In genomic region chr10:80390697-80391096, GRCm38 (mm10) we compare ENCODE assay signal across 20 mouse cellular contexts. TPM values are rescaled to one million over a fixed set of nuclear protein-coding genes. Genes with fewer than 3 reads are reported as not detected.
A peak's percentile ranks its signal among the peaks of the same experiment; 100 is the strongest.
DNase-seq lines count a peak whose midpoint lies in the region; ATAC-seq and TF ChIP-seq lines count a peak whose summit lies in the region.
"Had no signal": no experiment of that assay in that cellular context is flagged by ENCODE, and none has a peak within 500 bp of the region (broad histone marks: within the 10 kb centered on the region; RNA-seq: fewer than 3 reads in every experiment).

No protein-coding gene starts in this region.

- no peaks in the 10 kb centered on the region for H3K9me3 ChIP-seq in forebrain, embryonic 12.5 days
- no peaks in the 10 kb centered on the region for H3K9me3 ChIP-seq in forebrain, embryonic 15.5 days
- H3K9me3 ChIP-seq in MEL (replicated peaks; ENCODE audit: insufficient read depth, low read length) = no peaks in the 10 kb centered on the region
- H3K9me3 ChIP-seq: embryonic facial prominence, embryonic 10.5 days; heart, embryonic 13.5 days had no signal

- ATAC-seq in forebrain, embryonic 12.5 days (ENCODE audit: low FRiP score) = no peak
- no peak for ATAC-seq in forebrain, embryonic 15.5 days (replicated peaks)
- ATAC-seq: forebrain, embryonic 14.5 days had no signal

- H3K79me2 ChIP-seq in MEL (ENCODE audit: control insufficient read depth, insufficient read depth, low read length, poor library complexity) = peaks cover 15% of the 10 kb centered on the region

- DNase-seq in kidney, adult 18-20 months = peak; percentile 51
- DNase-seq in kidney, postnatal 4 days = no peak
- peak; percentile 59 to 71 for DNase-seq in kidney, postnatal 36 days
- no peak for DNase-seq in kidney, postnatal 14 days
- DNase-seq in MEL (ENCODE audit: low read depth, low spot score) = no peak
- no peak for DNase-seq in right cerebral cortex, postnatal 14 days
- DNase-seq: adrenal gland, adult 2 months; adrenal gland, postnatal 25 days; cerebellum, adult 18-20 months; cerebellum, adult 9-11 months; cerebellum, postnatal 36 days; gastrocnemius, postnatal 36 days; heart, adult 11 months; heart, postnatal 36 days had no signal

- TF ChIP-seq EP300 in MEL (IDR thresholded peaks at IDR 0.05; ENCODE audit: low read depth in 1 of 2, low read length in 2 of 2) = no peak

- no peak overlapping the region for H3K4me2 ChIP-seq in forebrain, embryonic 12.5 days
- H3K4me2 ChIP-seq in forebrain, embryonic 15.5 days (replicated peaks) = no peak overlapping the region
- H3K4me2 ChIP-seq: heart, embryonic 13.5 days had no signal

- no peak overlapping the region for H3K9ac ChIP-seq in forebrain, embryonic 12.5 days
- H3K9ac ChIP-seq in forebrain, embryonic 15.5 days (replicated peaks) = no peak overlapping the region
- H3K9ac ChIP-seq in MEL (ENCODE audit: control insufficient read depth, low read depth, low read length, poor library complexity, severe bottlenecking) = no peak overlapping the region
- H3K9ac ChIP-seq: heart, embryonic 13.5 days had no signal

- TF ChIP-seq POLR2A in MEL (IDR thresholded peaks at IDR 0.05; ENCODE audit: control insufficient read depth in 1 of 2, insufficient read depth in 1 of 2, low read depth in 1 of 2, low read length in 2 of 2, poor library complexity in 1 of 2) = no peak

- H3K4me1 ChIP-seq in forebrain, embryonic 12.5 days = peaks cover 10% of the 10 kb centered on the region
- peaks cover 11% of the 10 kb centered on the region for H3K4me1 ChIP-seq in forebrain, embryonic 15.5 days
- H3K4me1 ChIP-seq in MEL (ENCODE audit: control insufficient read depth in 1 of 2, insufficient read depth in 2 of 2, low read length in 2 of 2) = peaks cover 9 to 24% of the 10 kb centered on the region in 2 experiments

- 0 out of 2 replicates have a peak overlapping the region, but pooled peaks have one; percentile 25 for H3K27ac ChIP-seq in forebrain, embryonic 12.5 days
- H3K27ac ChIP-seq in forebrain, embryonic 15.5 days (replicated peaks) = no peak overlapping the region
- no peak overlapping the region for H3K27ac ChIP-seq in MEL (ENCODE audit: control insufficient read depth, low read depth, low read length)
- H3K27ac ChIP-seq: embryonic facial prominence, embryonic 10.5 days; heart, embryonic 13.5 days had no signal

- TF ChIP-seq CTCF in MEL (IDR thresholded peaks at IDR 0.05 in 2 of 3, conservative IDR thresholded peaks at IDR 0.05 in 1 of 3; ENCODE audit: control insufficient read depth in 1 of 3, insufficient read depth in 1 of 3, low read depth in 2 of 3, low read length in 3 of 3, poor library complexity in 1 of 3, severe bottlenecking in 1 of 3) = no peak

- TF ChIP-seq RAD21 in MEL (IDR thresholded peaks at IDR 0.05; ENCODE audit: low read depth, low read length) = no peak

- WGBS in forebrain, embryonic 12.5 days = 88% methylated on average over 9 of the region's 9 CpGs
- WGBS in forebrain, embryonic 15.5 days = 88% methylated on average over 9 of the region's 9 CpGs

- H3K36me3 ChIP-seq in forebrain, embryonic 12.5 days (replicated peaks) = peaks cover 56% of the 10 kb centered on the region
- H3K36me3 ChIP-seq in forebrain, embryonic 15.5 days = peaks cover 55% of the 10 kb centered on the region
- H3K36me3 ChIP-seq in MEL (ENCODE audit: control insufficient read depth in 1 of 2, insufficient read depth in 2 of 2, low read length in 2 of 2) = peaks cover 3 to 10% of the 10 kb centered on the region in 2 experiments

- H3K4me3 ChIP-seq in forebrain, embryonic 12.5 days (replicated peaks) = no peak overlapping the region
- no peak overlapping the region for H3K4me3 ChIP-seq in forebrain, embryonic 15.5 days
- H3K4me3 ChIP-seq in MEL (ENCODE audit: control insufficient read depth in 1 of 2, insufficient read depth in 1 of 2, low read depth in 2 of 2, low read length in 2 of 2) = no peak overlapping the region
- H3K4me3 ChIP-seq: heart, embryonic 13.5 days had no signal

- no peaks in the 10 kb centered on the region for H3K27me3 ChIP-seq in forebrain, embryonic 12.5 days
- no peaks in the 10 kb centered on the region for H3K27me3 ChIP-seq in forebrain, embryonic 15.5 days
- no peaks in the 10 kb centered on the region for H3K27me3 ChIP-seq in MEL (ENCODE audit: control insufficient read depth in 1 of 2, insufficient read depth in 2 of 2, low read length in 2 of 2)
- H3K27me3 ChIP-seq: heart, embryonic 13.5 days had no signal

TF ChIP-seq in MEL, 35 proteins besides CTCF, POLR2A, EP300 and RAD21:
- TF ChIP-seq KAT2A (conservative IDR thresholded peaks at IDR 0.05; ENCODE audit: low read depth, low read length) = no peak
- TF ChIP-seq NELFE (IDR thresholded peaks at IDR 0.05; ENCODE audit: low read depth, low read length) = no peak
- peak; percentile 67 for TF ChIP-seq POLR2AphosphoS2 (IDR thresholded peaks at IDR 0.05; ENCODE audit: low read length)
- no peak for TF ChIP-seq ZMIZ1 (IDR thresholded peaks at IDR 0.05; ENCODE audit: low read depth, low read length)
- TF ChIP-seq MAFK (IDR thresholded peaks at IDR 0.05; ENCODE audit: borderline replicate concordance, low read depth, low read length) = no peak

RNA-seq across cellular contexts. Expression of gene Mex3d, which starts 3.2 kb away (rescaled TPM):
- 17.3 and 21.3 TPM in 2 replicates for polyA plus RNA-seq in forebrain, embryonic 12.5 days (2016; fragmentation: Nextera tagmentation; extraction: Ambion mirVana)
- 22.0 and 22.7 TPM in 2 replicates for polyA plus RNA-seq in forebrain, embryonic 15.5 days (2015; fragmentation: Nextera tagmentation; extraction: Ambion mirVana)
- 14.1 and 15.6 TPM in 2 replicates for total RNA-seq in MEL (2012; rRNA removed)
- 10 to 100 TPM in 1 of 2 experiments, not detected in 1; 18.8 TPM for polyA plus RNA-seq in MEL (2012; ENCODE audit: insufficient read depth in 1 of 2, insufficient read length in 2 of 2, low read depth in 1 of 2, low replicate concordance in 2 of 2, missing spikeins in 1 of 2)

RNA-seq across cellular contexts. Expression of gene Mbd3, which starts 8.7 kb away (rescaled TPM):
- polyA plus RNA-seq in forebrain, embryonic 12.5 days (2016; fragmentation: Nextera tagmentation; extraction: Ambion mirVana) = 312 and 327 TPM in 2 replicates
- polyA plus RNA-seq in forebrain, embryonic 15.5 days (2015; fragmentation: Nextera tagmentation; extraction: Ambion mirVana) = 281 and 295 TPM in 2 replicates
- total RNA-seq in MEL (2012; rRNA removed) = 81.4 and 86.9 TPM in 2 replicates
- polyA plus RNA-seq in MEL (2012; ENCODE audit: insufficient read depth in 1 of 2, insufficient read length in 2 of 2, low read depth in 1 of 2, low replicate concordance in 2 of 2, missing spikeins in 1 of 2) = 100 to 1,000 TPM in 1 of 2 experiments, not detected in 1; 289 TPM

RNA-seq across cellular contexts. Expression of gene Uqcr11, which starts 15.9 kb away (rescaled TPM):
- 371 and 400 TPM in 2 replicates for polyA plus RNA-seq in forebrain, embryonic 12.5 days (2016; fragmentation: Nextera tagmentation; extraction: Ambion mirVana)
- polyA plus RNA-seq in forebrain, embryonic 15.5 days (2015; fragmentation: Nextera tagmentation; extraction: Ambion mirVana) = 551 and 574 TPM in 2 replicates
- total RNA-seq in MEL (2012; rRNA removed) = 879 and 935 TPM in 2 replicates
- polyA plus RNA-seq in MEL (2012; ENCODE audit: insufficient read depth in 1 of 2, insufficient read length in 2 of 2, low read depth in 1 of 2, low replicate concordance in 2 of 2, missing spikeins in 1 of 2) = 100 to 1,000 TPM in 1 of 2 experiments, not detected in 1; 481 TPM

RNA-seq across cellular contexts. Expression of gene Plk5, which starts 34.4 kb away (rescaled TPM):
- polyA plus RNA-seq in forebrain, embryonic 12.5 days (2016; fragmentation: Nextera tagmentation; extraction: Ambion mirVana) = 0.23 and 0.40 TPM in 2 replicates
- polyA plus RNA-seq in forebrain, embryonic 15.5 days (2015; fragmentation: Nextera tagmentation; extraction: Ambion mirVana) = 2.2 and 2.7 TPM in 2 replicates
- 0.19 TPM in 1 of 2 replicates, not detected in the other for total RNA-seq in MEL (2012; rRNA removed)
- under 1 TPM in 1 of 2 experiments, not detected in 1; 0.19 TPM for polyA plus RNA-seq in MEL (2012; ENCODE audit: insufficient read depth in 1 of 2, insufficient read length in 2 of 2, low read depth in 1 of 2, low replicate concordance in 2 of 2, missing spikeins in 1 of 2)
- polyA plus RNA-seq: C2C12; heart, embryonic 13.5 days had no signal

RNA-seq across cellular contexts. Expression of gene Adamtsl5, which starts 42.5 kb away (rescaled TPM):
- polyA plus RNA-seq in forebrain, embryonic 12.5 days (2016; fragmentation: Nextera tagmentation; extraction: Ambion mirVana) = 0.17 and 0.55 TPM in 2 replicates
- 0.32 and 0.61 TPM in 2 replicates for polyA plus RNA-seq in forebrain, embryonic 15.5 days (2015; fragmentation: Nextera tagmentation; extraction: Ambion mirVana)
- total RNA-seq in MEL (2012; rRNA removed) = 2.4 and 3.9 TPM in 2 replicates
- 10 to 100 TPM in 1 of 2 experiments, not detected in 1; 16.5 TPM for polyA plus RNA-seq in MEL (2012; ENCODE audit: insufficient read depth in 1 of 2, insufficient read length in 2 of 2, low read depth in 1 of 2, low replicate concordance in 2 of 2, missing spikeins in 1 of 2)

Comparison
In these comparisons a context has a peak if more than half of its experiments do, and no peak if none do; other contexts are left out.
1. DNase-seq: peak in kidney, adult 18-20 months (single experiment) and kidney, postnatal 36 days (2 of 2); none in kidney, postnatal 4 days (0 of 2), kidney, postnatal 14 days (single experiment), MEL (single experiment) and right cerebral cortex, postnatal 14 days (single experiment).